Mouse (Mus musculus) skeletal muscle tissue, adult 2 months (tissue): ENCODE data around the gene Olfr1150-ps1.

Experiments used
- DNase-seq: peaks from one replicate; pipeline ENCODE4 v3.0.0-alpha.2; 2012; ENCODE audit warnings: low read depth, low spot score

Gene Olfr1150-ps1

DNA sequence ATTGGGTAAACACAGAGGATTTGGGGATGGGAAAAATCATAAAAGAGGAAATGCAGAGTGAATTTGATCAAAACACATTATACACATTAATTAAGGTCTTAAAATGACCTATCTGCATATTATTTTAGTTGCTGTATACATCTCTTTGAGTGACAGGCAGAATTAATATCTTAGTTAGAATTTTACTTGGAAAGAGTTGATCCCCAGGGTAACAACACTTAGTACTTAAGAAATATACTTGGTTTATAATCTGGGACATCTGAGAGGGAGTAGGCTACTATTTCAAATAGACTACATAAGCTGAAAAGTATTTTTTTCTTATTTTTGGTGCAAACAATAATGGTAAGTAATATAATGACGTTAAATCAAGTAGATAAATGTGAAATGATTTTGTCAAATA lies at the start of gene Olfr1150-ps1:
Olfr1150-ps1 (plus strand) TSS at position 301 of the 400 bp plus-strand sequence.
- no peak for DNase-seq

DNA sequence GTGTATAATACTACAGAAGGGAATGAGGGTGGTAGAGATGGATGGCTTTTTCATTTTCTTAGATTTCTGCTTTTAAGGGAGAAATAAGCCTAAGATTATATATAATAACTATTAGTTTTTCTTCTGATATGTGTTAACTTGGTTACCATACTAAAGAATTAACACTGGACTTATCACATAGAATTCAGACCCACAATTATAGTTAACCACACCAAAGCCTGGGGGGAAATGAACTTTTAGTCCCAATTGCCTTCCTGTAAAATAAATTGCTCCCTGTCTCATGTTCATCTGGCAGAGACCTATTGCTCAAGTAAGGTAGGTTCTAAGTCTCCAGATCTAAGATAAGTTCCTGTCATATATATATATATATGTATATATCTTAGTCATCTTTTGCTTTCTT lies 43.5 kb upstream of the Olfr1150-ps1 start, which contains the start of gene Olfr1143:
Olfr1143 (plus strand) TSS at position 301 of the 400 bp plus-strand sequence.
- no peak for DNase-seq

GRCm38 (mm10) chr2:87809522-87809921 lies 34.3 kb upstream of the Olfr1150-ps1 start, which contains the start of gene Olfr1145:
Olfr1145 (plus strand) TSS chr2:87809822.
- DNase-seq: no peak

DNA sequence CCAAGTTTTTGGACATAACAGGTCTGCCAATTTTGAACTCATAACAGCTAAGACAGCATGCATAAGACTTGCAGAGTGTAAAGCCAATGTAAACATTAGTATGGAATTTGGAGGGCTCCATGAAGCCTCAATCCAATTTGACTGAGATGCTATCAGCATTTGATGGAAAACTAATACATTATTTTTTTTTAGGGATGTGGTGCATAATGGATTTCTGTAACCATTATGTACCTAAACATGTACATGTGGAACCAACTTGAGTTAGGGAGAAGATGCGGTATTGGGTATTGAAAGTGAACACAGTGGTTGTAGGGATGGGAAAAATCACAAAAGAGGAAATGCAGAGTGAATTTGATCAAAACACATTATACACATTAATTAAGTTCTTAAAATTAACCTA lies 13.6 kb upstream of the Olfr1150-ps1 start, which contains the start of gene Olfr1148:
Olfr1148 (plus strand) TSS at position 301 of the 400 bp plus-strand sequence.
- DNase-seq: no peak

DNA sequence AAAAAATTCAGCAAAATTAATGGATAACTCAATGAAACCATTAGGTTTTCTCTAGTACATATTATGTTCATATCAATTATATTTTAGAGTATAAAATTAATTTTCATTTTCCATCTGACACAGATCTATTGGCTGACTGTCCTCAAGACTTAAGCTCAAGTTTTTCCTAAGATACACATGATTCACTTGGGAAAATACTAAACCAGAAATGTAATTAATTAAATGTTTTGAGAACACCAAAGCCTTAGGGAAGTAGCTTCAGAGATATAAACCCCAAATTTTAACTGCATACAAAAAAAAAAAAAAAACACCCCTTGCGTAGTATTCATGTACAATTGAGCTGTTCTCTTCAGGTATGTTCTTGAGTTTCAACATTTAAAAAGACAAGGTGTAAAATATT lies 11.8 kb downstream of the Olfr1150-ps1 start, which contains the start of gene Olfr1151:
Olfr1151 (plus strand) TSS at position 301 of the 400 bp plus-strand sequence.
- DNase-seq: no peak

DNA sequence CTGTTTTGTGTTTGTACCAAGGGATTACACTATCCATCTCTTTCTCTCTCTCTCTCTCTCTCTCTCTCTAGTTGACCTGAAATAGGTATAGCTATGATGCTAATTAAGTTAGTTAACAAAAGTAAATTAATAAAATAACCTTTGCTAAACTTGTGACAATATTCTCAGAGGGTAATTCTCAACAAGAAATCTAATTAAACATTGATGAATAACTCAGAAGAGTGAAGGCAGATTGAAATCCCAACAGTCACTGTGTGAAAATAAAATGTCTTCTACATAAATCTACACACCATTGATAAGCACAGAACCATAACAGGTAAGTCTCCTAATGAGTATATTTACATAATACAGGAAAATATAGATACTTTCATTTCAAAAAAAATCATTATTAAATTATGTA lies 22.4 kb downstream of the Olfr1150-ps1 start, which contains the start of gene Olfr1152:
Olfr1152 (plus strand) TSS at position 301 of the 400 bp plus-strand sequence.
- no peak for DNase-seq

GRCm38 (mm10) chr2:87894662-87895061 lies 50.9 kb downstream of the Olfr1150-ps1 start, which contains the start of gene Olfr1153:
Olfr1153 (plus strand) TSS chr2:87894962.
- no peak for DNase-seq
